Mouse (Mus musculus) neural tube, postnatal 0 days (tissue): ENCODE results near the gene Gsg1l. TPM values are rescaled to one million over a fixed set of nuclear protein-coding genes. Genes with fewer than 3 reads are reported as not detected.

ENCODE experiments used
- polyA plus RNA-seq: library from polyadenylated mRNA; unstranded; fragments of >200 nt; fragmentation: Nextera tagmentation; extraction: Ambion mirVana; gene quantifications from 2 replicates; pipeline ENCODE4 v1.2.1, GENCODE M21; 2015

The Gsg1l gene
- polyA plus RNA-seq, result 19.1 and 21.2 TPM in 2 replicates

GRCm38 (mm10) chr7:126082286-126082741 is at the start of gene Gsg1l:
Gsg1l (minus strand) TSS chr7:126082411.

Other genes with a start within 250 kb of the Gsg1l start
- 46.4 and 48.0 TPM in 2 replicates for gene Xpo6, start 118.1 kb upstream of the Gsg1l start, polyA plus RNA-seq
- 112 and 127 TPM in 2 replicates for gene Sbk1, start 190.2 kb upstream of the Gsg1l start, polyA plus RNA-seq